ENCODE assay signal across 9 mouse cellular contexts in genomic region chr19:5940656-5941055, GRCm38 (mm10). TPM values are rescaled to one million over a fixed set of nuclear protein-coding genes. Genes with fewer than 3 reads are reported as not detected.
DNase-seq lines count a peak whose midpoint lies in the region; ATAC-seq and TF ChIP-seq lines count a peak whose summit lies in the region.
"Had no signal": no experiment of that assay in that cellular context is flagged by ENCODE, and none has a peak within 500 bp of the region (broad histone marks: within the 10 kb centered on the region; RNA-seq: fewer than 3 reads in every experiment).

No protein-coding gene starts in this region.

- H3K36me3 ChIP-seq in limb, embryonic 15.5 days, result peaks cover 43% of the 10 kb centered on the region

- WGBS in bone marrow, adult 2 months, result 92% methylated on average over 10 of the region's 10 CpGs
- 82% methylated on average over 10 of the region's 10 CpGs for WGBS in limb, embryonic 15.5 days

- H3K4me1 ChIP-seq in bone marrow, adult 2 months (ENCODE audit: control insufficient read depth, insufficient read depth, low read length), result no peaks in the 10 kb centered on the region; the same call in 1 of the 2 replicates
- peaks cover 38% of the 10 kb centered on the region for H3K4me1 ChIP-seq in limb, embryonic 15.5 days

- H3K27ac ChIP-seq in bone marrow, adult 2 months (ENCODE audit: control insufficient read depth, insufficient read depth, low read depth, low read length, poor library complexity), result peak overlapping the region; percentile 7; the same call in 1 of the 2 replicates
- H3K27ac ChIP-seq in limb, embryonic 15.5 days, result peak overlapping the region; percentile 88

- no peaks in the 10 kb centered on the region for H3K27me3 ChIP-seq in limb, embryonic 15.5 days

- ATAC-seq in limb, embryonic 15.5 days (ENCODE audit: insufficient number of reproducible peaks, low FRiP score, low TSS enrichment, low read depth), result no peak

- DNase-seq in gastrocnemius, adult 18-20 months (ENCODE audit: low spot score), result peak; percentile 59
- no peak for DNase-seq in gastrocnemius, postnatal 10 days
- DNase-seq in kidney, postnatal 14 days, result peak; percentile 38
- DNase-seq in kidney, adult 9 months, result no peak
- no peak for DNase-seq in left cerebral cortex, postnatal 4 days
- no peak for DNase-seq in ovary, adult 18-20 months (ENCODE audit: low spot score)

- no peak overlapping the region for H3K4me2 ChIP-seq in limb, embryonic 15.5 days

- intact Hi-C loops in left cerebral cortex, postnatal 4 days (cut with DNase I), result no loop called here

- no peak overlapping the region for H3K9ac ChIP-seq in limb, embryonic 15.5 days

- no peaks in the 10 kb centered on the region for H3K9me3 ChIP-seq in limb, embryonic 15.5 days
- H3K9me3 ChIP-seq: megakaryocyte, embryonic 14.5 days had no signal

- TF ChIP-seq POLR2A in bone marrow, adult 2 months (IDR thresholded peaks at IDR 0.05; ENCODE audit: borderline replicate concordance, control insufficient read depth, low read depth, low read length), result no peak

- no peak for TF ChIP-seq CTCF in bone marrow, adult 2 months (IDR thresholded peaks at IDR 0.05; ENCODE audit: control insufficient read depth, insufficient read depth, low read length)

- no peak overlapping the region for H3K4me3 ChIP-seq in bone marrow, adult 2 months (replicated peaks; ENCODE audit: control insufficient read depth, low read depth, low read length)
- H3K4me3 ChIP-seq in limb, embryonic 15.5 days, result no peak overlapping the region
- H3K4me3 ChIP-seq: megakaryocyte, embryonic 14.5 days had no signal

RNA-seq across cellular contexts. Expression of gene Cdc42ep2, which starts 16.0 kb away (rescaled TPM):
- 10 to 100 TPM in 1 of 2 experiments, 1 to 10 TPM in 1; 8.9 to 11.2 TPM for total RNA-seq in gastrocnemius, adult 18-20 months (2021)
- 10 to 100 TPM; 16.6 to 20.9 TPM for total RNA-seq in gastrocnemius, postnatal 10 days (2021)
- 2.3 and 5.3 TPM in 2 replicates for polyA plus RNA-seq in bone marrow, adult 2 months (2011; ENCODE audit: insufficient read depth, insufficient read length, low replicate concordance, missing spikeins)
- 9.2 and 12.6 TPM in 2 replicates for polyA plus RNA-seq in limb, embryonic 15.5 days (2015; fragmentation: Nextera tagmentation; extraction: Ambion mirVana)
- total RNA-seq in left cerebral cortex, postnatal 4 days (2021), result 10 to 100 TPM; 11.2 to 14.2 TPM

RNA-seq across cellular contexts. Expression of gene Pola2, which starts 23.3 kb away (rescaled TPM):
- total RNA-seq in gastrocnemius, adult 18-20 months (2021), result 1 to 10 TPM; 6.2 to 8.7 TPM
- 10 to 100 TPM; 13.7 to 18.7 TPM for total RNA-seq in gastrocnemius, postnatal 10 days (2021)
- 41.9 and 79.8 TPM in 2 replicates for polyA plus RNA-seq in bone marrow, adult 2 months (2011; ENCODE audit: insufficient read depth, insufficient read length, low replicate concordance, missing spikeins)
- 56.9 and 61.0 TPM in 2 replicates for polyA plus RNA-seq in limb, embryonic 15.5 days (2015; fragmentation: Nextera tagmentation; extraction: Ambion mirVana)
- 10 to 100 TPM; 14.3 to 16.4 TPM for total RNA-seq in left cerebral cortex, postnatal 4 days (2021)

RNA-seq across cellular contexts. Expression of gene Dpf2, which starts 27.8 kb away (rescaled TPM):
- total RNA-seq in gastrocnemius, adult 18-20 months (2021), result 10 to 100 TPM; 76.3 to 85.1 TPM
- 10 to 100 TPM; 86.8 to 90.9 TPM for total RNA-seq in gastrocnemius, postnatal 10 days (2021)
- 31.1 and 60.8 TPM in 2 replicates for polyA plus RNA-seq in bone marrow, adult 2 months (2011; ENCODE audit: insufficient read depth, insufficient read length, low replicate concordance, missing spikeins)
- 117 and 125 TPM in 2 replicates for polyA plus RNA-seq in limb, embryonic 15.5 days (2015; fragmentation: Nextera tagmentation; extraction: Ambion mirVana)
- total RNA-seq in left cerebral cortex, postnatal 4 days (2021), result 10 to 100 TPM; 76.1 to 84.1 TPM

RNA-seq across cellular contexts. Expression of gene Slc22a20, which starts 45.3 kb away (rescaled TPM):
- total RNA-seq in gastrocnemius, adult 18-20 months (2021), result not detected
- total RNA-seq in gastrocnemius, postnatal 10 days (2021), result not detected
- polyA plus RNA-seq in bone marrow, adult 2 months (2011; ENCODE audit: insufficient read depth, insufficient read length, low replicate concordance, missing spikeins), result 0.80 TPM in 1 of 2 replicates, not detected in the other
- not detected in 2 replicates for polyA plus RNA-seq in limb, embryonic 15.5 days (2015; fragmentation: Nextera tagmentation; extraction: Ambion mirVana)
- total RNA-seq in left cerebral cortex, postnatal 4 days (2021), result not detected

RNA-seq across cellular contexts. Expression of gene Tigd3, which starts 46.7 kb away (rescaled TPM):
- total RNA-seq in gastrocnemius, adult 18-20 months (2021), result under 1 TPM; 0.21 TPM
- under 1 TPM; 0.82 to 0.95 TPM for total RNA-seq in gastrocnemius, postnatal 10 days (2021)
- polyA plus RNA-seq in bone marrow, adult 2 months (2011; ENCODE audit: insufficient read depth, insufficient read length, low replicate concordance, missing spikeins), result 4.4 and 6.4 TPM in 2 replicates
- 3.1 TPM in 2 replicates for polyA plus RNA-seq in limb, embryonic 15.5 days (2015; fragmentation: Nextera tagmentation; extraction: Ambion mirVana)
- 10 to 100 TPM; 10.2 to 11.7 TPM for total RNA-seq in left cerebral cortex, postnatal 4 days (2021)

Comparison
In these comparisons a context has a peak if more than half of its experiments do, and no peak if none do; other contexts are left out.
1. DNase-seq: peak in gastrocnemius, adult 18-20 months (single experiment) and kidney, postnatal 14 days (single experiment); none in gastrocnemius, postnatal 10 days (single experiment), kidney, adult 9 months (single experiment), left cerebral cortex, postnatal 4 days (single experiment) and ovary, adult 18-20 months (single experiment).